Mouse (Mus musculus): ENCODE measurements around the gene Arsb. TPM values are rescaled to one million over a fixed set of nuclear protein-coding genes. Genes with fewer than 3 reads are reported as not detected.
A peak's percentile ranks its signal among the peaks of the same experiment; 100 is the strongest.

Arsb gene
- total RNA-seq, 2 experiments from 2014 or later, result 2.4 to 3.3 TPM

- intact Hi-C loops (cut with DNase I), result loop anchor here (5.0 to 10.0 kb wide), 2 partner anchors 203 to 350 kb away; partner anchors contain the start of gene Lhfpl2
- no peak overlapping the region for H3K27ac ChIP-seq
- no peak for DNase-seq
- no peak for TF ChIP-seq CTCF (IDR thresholded peaks at IDR 0.05)
- H3K4me3 ChIP-seq, result no peak overlapping the region
Measured at GRCm38 (mm10) chr13:93854325-93854724, 82.9 kb downstream of the Arsb start.

GRCm38 (mm10) chr13:93854966-93855562, 83.6 kb downstream of the Arsb start:
- H3K4me3 ChIP-seq, result no peak overlapping the region
- H3K27ac ChIP-seq, result peak overlapping the region; percentile 38; the same call in 1 of the 2 replicates
- intact Hi-C loops (cut with DNase I), result loop anchor here (5.0 to 10.0 kb wide), 2 partner anchors 202 to 350 kb away; partner anchors contain the start of gene Lhfpl2
- no peak for DNase-seq
- TF ChIP-seq CTCF (IDR thresholded peaks at IDR 0.05), result no peak

- intact Hi-C loops (cut with DNase I), result loop anchor here (10.0 kb wide), 1 partner anchor 349 kb away; no protein-coding TSS in a partner anchor
- peak overlapping the region; percentile 38; the same call in 1 of the 2 replicates for H3K27ac ChIP-seq
- DNase-seq, result peak; percentile 68
- peak overlapping the region; percentile 28 for H3K4me3 ChIP-seq
- TF ChIP-seq CTCF (IDR thresholded peaks at IDR 0.05), result peak; percentile 56
Measured at GRCm38 (mm10) chr13:93855701-93856183, 84.3 kb downstream of the Arsb start.

GRCm38 (mm10) chr13:93861211-93861610, 89.8 kb downstream of the Arsb start:
- Histone ChIP-seq H3K27ac (no peak overlapping the region), H3K4me3 (no peak overlapping the region)
- no peak for TF ChIP-seq CTCF (IDR thresholded peaks at IDR 0.05)
- intact Hi-C loops (cut with DNase I), result no loop called here
- DNase-seq, result no peak

GRCm38 (mm10) chr13:93864066-93864740, 92.8 kb downstream of the Arsb start:
- intact Hi-C loops (cut with DNase I), result no loop called here
- no peak for TF ChIP-seq CTCF (IDR thresholded peaks at IDR 0.05)
- H3K4me3 ChIP-seq, result no peak overlapping the region
- DNase-seq, result no peak
- H3K27ac ChIP-seq, result peak overlapping the region; percentile 2; the same call in 1 of the 2 replicates

GRCm38 (mm10) chr13:93866638-93867037, 95.2 kb downstream of the Arsb start:
- Histone ChIP-seq H3K27ac (no peak overlapping the region), H3K4me3 (no peak overlapping the region)
- DNase-seq, result no peak
- TF ChIP-seq CTCF (IDR thresholded peaks at IDR 0.05), result no peak
- intact Hi-C loops (cut with DNase I), result no loop called here

GRCm38 (mm10) chr13:93871681-93872080, 100.3 kb downstream of the Arsb start:
- DNase-seq, result no peak
- intact Hi-C loops (cut with DNase I), result no loop called here
- Histone ChIP-seq H3K27ac (peak overlapping the region; percentile 1; the same call in 1 of the 2 replicates), H3K4me3 (no peak overlapping the region)
- no peak for TF ChIP-seq CTCF (IDR thresholded peaks at IDR 0.05)

GRCm38 (mm10) chr13:93872591-93872990, 101.2 kb downstream of the Arsb start:
- no peak for DNase-seq
- intact Hi-C loops (cut with DNase I), result no loop called here
- Histone ChIP-seq H3K4me3 (no peak overlapping the region), H3K27ac (peak overlapping the region; percentile 1; the same call in 1 of the 2 replicates)
- TF ChIP-seq CTCF (IDR thresholded peaks at IDR 0.05), result no peak

- no peak overlapping the region for H3K27ac ChIP-seq
- DNase-seq, result no peak
- intact Hi-C loops (cut with DNase I), result no loop called here
- H3K4me3 ChIP-seq, result no peak overlapping the region
- no peak for TF ChIP-seq CTCF (IDR thresholded peaks at IDR 0.05)
Measured at GRCm38 (mm10) chr13:93877924-93878323, 106.5 kb downstream of the Arsb start.

- no peak for TF ChIP-seq CTCF (IDR thresholded peaks at IDR 0.05)
- intact Hi-C loops (cut with DNase I), result no loop called here
- DNase-seq, result no peak
- H3K4me3 ChIP-seq, result no peak overlapping the region
- no peak overlapping the region for H3K27ac ChIP-seq
Measured at GRCm38 (mm10) chr13:93879426-93879825, 108.0 kb downstream of the Arsb start.

- no peak overlapping the region for H3K4me3 ChIP-seq
- TF ChIP-seq CTCF (IDR thresholded peaks at IDR 0.05), result no peak
- H3K27ac ChIP-seq, result no peak overlapping the region
- intact Hi-C loops (cut with DNase I), result no loop called here
- DNase-seq, result no peak
Measured at GRCm38 (mm10) chr13:93882132-93882531, 110.7 kb downstream of the Arsb start.

- no peak overlapping the region for H3K27ac ChIP-seq
- no peak overlapping the region for H3K4me3 ChIP-seq
- no peak for TF ChIP-seq CTCF (IDR thresholded peaks at IDR 0.05)
- no peak for DNase-seq
- intact Hi-C loops (cut with DNase I), result no loop called here
Measured at GRCm38 (mm10) chr13:93886999-93887398, 115.6 kb downstream of the Arsb start.

- intact Hi-C loops (cut with DNase I), result no loop called here
- Histone ChIP-seq H3K27ac (no peak overlapping the region), H3K4me3 (no peak overlapping the region)
- no peak for TF ChIP-seq CTCF (IDR thresholded peaks at IDR 0.05)
- no peak for DNase-seq
Measured at GRCm38 (mm10) chr13:93888196-93888595, 116.8 kb downstream of the Arsb start.
